Mouse (Mus musculus) lung, embryonic 16.5 days (tissue): ENCODE results near the gene Tbc1d17. TPM values are rescaled to one million over a fixed set of nuclear protein-coding genes. Genes with fewer than 3 reads are reported as not detected.

Source experiments
- ATAC-seq: fragments of 200-750 bp; cut with Nextera tagmentation; 2 replicates; pipeline ENCODE4 v1.8.0; 2017; ENCODE audit warnings: low read depth, mild to moderate bottlenecking, moderate library complexity
- H3K27ac ChIP-seq: fragments of 300-500 bp; sonication (generic); 2 replicates; pipeline ENCODE4 v1.5.1; 2014; ENCODE audit warnings: mild to moderate bottlenecking, control low read depth, low read length
- H3K27me3 ChIP-seq: fragments of 300-500 bp; sonication (generic); 2 replicates; pipeline ENCODE4 v1.6.1; 2014; ENCODE audit warnings: low read depth, low read length, mixed read lengths; ENCODE audit not compliant: control insufficient read depth, insufficient read depth
- H3K36me3 ChIP-seq: fragments of 300-500 bp; sonication (generic); 2 replicates; pipeline ENCODE4 v1.6.1; 2014; ENCODE audit warnings: low read length; ENCODE audit not compliant: control insufficient read depth, insufficient read depth
- H3K4me1 ChIP-seq: fragments of 300-500 bp; sonication (generic); replicated peaks from 2 replicates; pipeline ENCODE4 v1.6.1; 2014; ENCODE audit warnings: low read length, mixed read lengths; ENCODE audit not compliant: control insufficient read depth, insufficient read depth
- H3K4me2 ChIP-seq: fragments of 300-500 bp; sonication (generic); 2 replicates; pipeline ENCODE4 v1.6.1; 2014; ENCODE audit warnings: low read depth, low read length, control low read depth
- H3K4me3 ChIP-seq: fragments of 300-500 bp; sonication (generic); 2 replicates; pipeline ENCODE4 v1.5.1; 2014; ENCODE audit warnings: mild to moderate bottlenecking, low read length, control low read depth
- H3K9ac ChIP-seq: fragments of 300-500 bp; sonication (generic); 2 replicates; pipeline ENCODE4 v1.6.1; 2014; ENCODE audit warnings: low read length, control low read depth
- H3K9me3 ChIP-seq: fragments of 300-500 bp; sonication (generic); 2 replicates; pipeline ENCODE4 v1.6.1; 2016; ENCODE audit warnings: low read length; ENCODE audit not compliant: control insufficient read depth
- WGBS: fragments of 180-500 bp; shearing (Covaris S2); extraction: QIAGEN DNeasy Blood & Tissue Kit; methylation state at CpG from one replicate; pipeline ENCODE4 v1.1.7; 2014; 5-methylcytosine and 5-hydroxymethylcytosine counted together
- polyA plus RNA-seq: library from polyadenylated mRNA; unstranded; fragments of >200 nt; fragmentation: Nextera tagmentation; extraction: Ambion mirVana; gene quantifications from 2 replicates; pipeline ENCODE4 v1.2.1, GENCODE M21; 2015

Tbc1d17 gene
- polyA plus RNA-seq, 1 experiment from 2014 or later: 84.4 TPM

DNA sequence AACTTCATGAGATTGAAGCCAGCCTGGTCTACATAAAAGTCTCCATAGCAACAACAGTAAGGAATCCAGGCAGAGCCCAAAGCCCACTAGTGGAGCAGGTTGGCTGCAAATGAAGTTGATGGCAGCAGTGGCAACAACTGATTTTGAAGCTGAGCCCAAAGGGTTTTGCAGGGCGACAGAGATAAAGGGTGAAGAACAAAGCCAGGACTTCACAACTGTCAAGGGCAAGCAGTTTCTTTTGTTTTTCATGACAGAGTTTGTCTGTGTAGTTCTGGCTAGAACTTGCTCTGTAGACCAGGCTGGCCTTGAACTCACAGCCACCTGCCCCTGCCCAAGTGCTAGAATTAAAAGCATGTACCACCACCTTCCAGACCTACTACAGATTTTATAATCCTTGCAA, 22.3 kb upstream of the Tbc1d17 start:
- Histone ChIP-seq H3K4me2 (no peak overlapping the region), H3K4me3 (no peak overlapping the region), H3K9me3 (no peaks in the 10 kb centered on the region), H3K4me1 (peaks cover 35% of the 10 kb centered on the region), H3K9ac (no peak overlapping the region), H3K27ac (no peak overlapping the region), H3K36me3 (no peaks in the 10 kb centered on the region), H3K27me3 (no peaks in the 10 kb centered on the region)
- WGBS: 82% methylated on average over 1 of the region's 1 CpGs
- no peak for ATAC-seq

DNA sequence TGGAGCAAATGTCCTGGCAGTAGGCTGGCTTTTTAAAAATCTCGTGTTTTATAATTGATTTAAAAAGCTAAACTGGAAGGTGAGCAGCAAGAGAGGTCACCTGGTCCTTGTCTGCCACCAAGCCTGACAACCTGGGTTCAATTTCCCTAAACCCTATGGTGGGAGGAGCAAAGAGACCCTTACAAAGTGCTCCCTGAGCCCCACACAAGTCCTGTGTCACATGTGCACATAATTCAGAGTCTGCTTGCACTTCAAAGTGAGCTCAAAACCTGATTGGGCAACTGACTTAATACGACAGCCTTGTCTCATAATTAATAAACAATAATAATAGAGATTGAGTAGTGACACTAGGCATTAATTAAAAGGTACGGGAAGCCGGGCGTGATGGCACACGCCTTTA, 21.7 kb upstream of the Tbc1d17 start:
- Histone ChIP-seq H3K27ac (peak overlapping the region; percentile 100), H3K27me3 (no peaks in the 10 kb centered on the region), H3K9ac (peak overlapping the region; percentile 100), H3K4me1 (peaks cover 40% of the 10 kb centered on the region), H3K4me2 (peak overlapping the region; percentile 65), H3K4me3 (peak overlapping the region; percentile 96), H3K9me3 (no peaks in the 10 kb centered on the region), H3K36me3 (0 out of 2 replicates have a peak, but pooled peaks cover 2% of the 10 kb centered on the region)
- WGBS: 80% methylated on average over 6 of the region's 6 CpGs
- no peak for ATAC-seq

DNA sequence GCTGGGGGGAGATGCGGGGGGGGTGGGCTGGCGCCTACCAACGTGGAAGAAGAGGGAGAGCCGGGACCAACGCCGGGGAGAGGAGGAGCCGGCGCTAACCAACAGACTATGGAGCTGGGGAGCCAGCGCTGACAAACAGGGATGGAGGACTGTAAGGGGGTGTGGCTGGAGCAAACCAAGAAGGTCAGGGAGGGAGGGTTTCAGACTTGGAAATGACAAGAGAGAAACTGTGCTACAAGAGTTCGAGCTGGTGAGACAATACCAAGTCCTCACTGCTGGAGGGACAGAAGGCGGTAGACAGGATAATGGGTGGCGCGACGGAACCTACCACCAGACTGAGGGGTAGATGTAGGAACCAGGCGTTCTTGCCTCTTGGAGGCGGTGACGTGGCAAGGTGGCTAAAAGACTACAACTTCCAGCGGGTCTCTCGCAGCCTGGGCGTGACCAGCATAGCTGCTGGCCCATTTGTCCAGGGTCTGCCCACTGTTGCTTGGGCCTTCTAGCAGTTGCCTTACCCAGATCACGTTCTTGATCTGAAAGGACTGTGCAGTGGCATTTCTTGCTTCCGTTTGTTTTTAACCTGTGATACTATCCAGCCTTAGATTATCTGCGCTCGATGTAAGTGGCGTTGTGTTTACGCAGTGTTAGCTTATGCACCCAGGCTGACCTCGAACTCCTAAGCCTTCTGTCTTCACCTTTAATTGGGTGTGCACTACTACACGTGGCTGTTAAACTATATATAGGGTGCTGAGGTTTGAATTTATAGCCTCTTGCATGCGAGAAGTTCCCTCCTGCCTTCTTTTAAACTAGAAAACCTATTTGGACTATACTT, 21.0 kb upstream of the Tbc1d17 start, which contains the start of gene Ptov1:
Gene Ptov1 (minus strand): TSS at position 92 of the 832 bp plus-strand sequence.
- H3K27me3 ChIP-seq: no peaks in the 10 kb centered on the region
- peak; percentile 92 for ATAC-seq
- H3K4me1 ChIP-seq: peaks cover 47% of the 10 kb centered on the region
- H3K9ac ChIP-seq: peak within 1 kb of the TSS; percentile 100
- H3K27ac ChIP-seq: peak within 1 kb of the TSS; percentile 100
- peak within 1 kb of the TSS; percentile 96 for H3K4me3 ChIP-seq
- 2% methylated on average over 29 of the region's 29 CpGs for WGBS
- H3K36me3 ChIP-seq: peaks cover 8% of the 10 kb centered on the region
- no peaks in the 10 kb centered on the region for H3K9me3 ChIP-seq
- peak within 1 kb of the TSS; percentile 65 for H3K4me2 ChIP-seq

DNA sequence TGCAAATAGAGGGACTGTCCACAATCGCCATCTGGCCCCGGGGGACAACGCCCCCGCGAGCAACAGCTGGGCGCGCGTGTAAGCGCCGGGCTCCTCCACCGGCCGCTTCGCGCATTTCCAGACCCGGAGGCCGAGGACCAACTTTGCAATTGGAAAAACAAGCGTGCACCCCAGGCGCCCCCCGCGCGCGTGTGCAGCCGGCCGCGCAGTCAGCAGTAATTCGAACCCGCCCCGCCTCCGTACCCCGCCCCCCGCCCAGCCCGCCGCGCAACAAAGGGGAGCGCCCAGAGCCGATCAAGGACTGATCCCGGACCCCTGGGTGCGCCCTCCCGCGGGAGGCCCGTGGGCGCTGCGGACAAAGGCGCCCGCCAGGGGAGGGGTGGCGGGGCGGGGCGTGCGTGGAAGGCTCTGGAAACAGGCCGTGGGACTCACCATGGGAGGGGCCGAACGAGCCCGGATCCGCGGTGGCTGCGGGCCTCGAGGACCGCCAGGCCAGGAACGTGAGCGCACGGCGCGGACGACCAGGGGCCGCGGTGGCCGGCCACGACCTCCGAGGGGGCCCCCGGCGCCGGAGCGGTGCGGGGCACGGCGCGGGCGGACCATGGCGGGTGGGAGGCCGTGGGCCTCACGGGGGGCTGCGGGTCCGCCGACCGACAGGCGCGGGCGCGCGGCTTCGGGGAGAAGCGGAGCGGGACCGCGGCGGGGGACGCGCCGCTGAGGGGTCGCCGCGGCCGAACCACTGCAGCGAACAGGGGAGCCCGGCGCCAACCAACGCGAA, 20.2 kb upstream of the Tbc1d17 start:
- Histone ChIP-seq H3K4me1 (peaks cover 52% of the 10 kb centered on the region), H3K27me3 (no peaks in the 10 kb centered on the region), H3K9ac (peak overlapping the region; percentile 100), H3K4me2 (peak overlapping the region; percentile 65), H3K36me3 (peaks cover 16% of the 10 kb centered on the region), H3K4me3 (peak overlapping the region; percentile 96), H3K27ac (peak overlapping the region; percentile 100), H3K9me3 (no peaks in the 10 kb centered on the region)
- ATAC-seq: peak; percentile 65
- WGBS: under 1% methylated on average over 81 of the region's 108 CpGs

DNA sequence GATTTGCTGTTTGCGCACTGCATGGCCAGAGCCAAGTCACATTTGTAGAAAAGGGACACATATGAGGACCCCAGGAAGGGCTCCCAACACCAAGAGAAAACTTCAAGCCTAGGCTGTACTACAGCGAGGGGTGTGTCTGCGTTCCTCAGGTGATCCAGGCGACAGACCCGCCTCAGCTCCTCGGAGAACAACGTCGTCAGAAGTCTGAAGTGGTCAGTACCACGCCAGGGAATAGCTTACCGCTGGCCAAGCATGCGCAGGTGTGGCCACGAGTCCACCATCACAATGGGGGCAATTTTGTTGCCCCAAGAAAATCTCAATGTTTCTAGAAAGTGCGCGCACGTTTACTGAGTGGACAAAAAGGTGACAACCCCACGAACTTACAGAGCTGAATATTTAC, 19.6 kb upstream of the Tbc1d17 start:
- peaks cover 23% of the 10 kb centered on the region for H3K36me3 ChIP-seq
- peak overlapping the region; percentile 96 for H3K4me3 ChIP-seq
- peaks cover 52% of the 10 kb centered on the region for H3K4me1 ChIP-seq
- H3K9ac ChIP-seq: peak overlapping the region; percentile 100
- no peaks in the 10 kb centered on the region for H3K27me3 ChIP-seq
- peak; percentile 13; the same call in 1 of the 2 replicates for ATAC-seq
- H3K4me2 ChIP-seq: peak overlapping the region; percentile 65
- H3K27ac ChIP-seq: peak overlapping the region; percentile 100
- H3K9me3 ChIP-seq: no peaks in the 10 kb centered on the region
- 3% methylated on average over 16 of the region's 16 CpGs for WGBS

DNA sequence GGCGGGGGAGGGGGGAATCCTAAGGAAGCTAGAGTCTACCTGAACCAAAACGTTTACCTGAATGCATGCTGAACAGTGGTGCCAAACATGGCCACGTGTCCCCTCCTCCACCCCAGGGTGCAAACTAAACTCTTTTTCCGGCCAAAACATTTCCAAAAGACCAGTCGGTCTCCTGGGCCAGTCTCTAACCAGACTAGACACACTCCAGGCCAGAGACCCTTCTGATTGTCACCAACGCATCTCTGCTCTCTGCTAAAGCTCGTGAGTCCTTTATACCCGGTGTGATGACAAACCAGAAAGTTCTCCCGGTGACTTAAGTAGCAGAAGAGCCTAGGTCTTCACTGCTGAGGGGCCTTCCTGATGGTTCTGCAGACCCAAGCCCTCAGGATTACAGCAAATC, 18.9 kb upstream of the Tbc1d17 start:
- H3K9me3 ChIP-seq: no peaks in the 10 kb centered on the region
- 20% methylated on average over 9 of the region's 9 CpGs for WGBS
- no peak for ATAC-seq
- no peaks in the 10 kb centered on the region for H3K27me3 ChIP-seq
- H3K36me3 ChIP-seq: peaks cover 29% of the 10 kb centered on the region
- H3K4me3 ChIP-seq: peak overlapping the region; percentile 96
- peak overlapping the region; percentile 100 for H3K9ac ChIP-seq
- H3K4me1 ChIP-seq: peaks cover 47% of the 10 kb centered on the region
- peak overlapping the region; percentile 65 for H3K4me2 ChIP-seq
- peak overlapping the region; percentile 70 for H3K27ac ChIP-seq

DNA sequence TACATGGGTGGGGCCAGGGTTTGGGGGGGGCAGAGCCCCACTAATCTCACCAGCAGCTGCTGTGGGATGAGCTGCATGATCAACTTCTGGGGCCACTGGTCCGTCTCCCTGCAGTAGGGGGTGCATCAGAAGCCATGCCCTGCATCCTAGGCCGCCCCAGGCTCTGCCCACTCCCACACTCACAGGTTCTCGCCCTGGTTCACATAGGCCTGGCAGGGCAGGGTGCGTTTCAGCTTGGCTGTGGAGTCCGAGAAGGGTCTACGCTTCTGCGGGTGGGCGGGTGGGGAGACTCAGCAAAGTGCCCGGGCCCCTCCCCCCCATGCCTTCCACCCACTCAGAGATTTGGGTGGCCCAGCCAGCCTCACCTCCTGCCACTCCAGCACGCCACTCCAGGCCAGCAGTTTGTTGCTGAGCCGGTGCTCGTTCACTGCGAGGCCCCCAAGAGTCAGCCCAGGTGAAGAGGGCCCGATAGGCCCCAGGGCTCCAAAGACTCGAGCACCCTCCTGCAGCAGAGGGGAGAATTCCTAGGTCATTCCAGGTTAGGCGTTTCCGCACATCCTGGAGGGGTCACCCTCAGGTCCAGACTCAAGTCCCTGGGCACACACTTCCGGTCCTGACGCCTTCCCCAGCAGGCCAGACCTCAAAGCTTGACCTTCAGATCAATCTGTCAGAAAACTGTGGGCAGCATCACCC, 18.3 kb upstream of the Tbc1d17 start:
- Histone ChIP-seq H3K27me3 (no peaks in the 10 kb centered on the region), H3K36me3 (peaks cover 35% of the 10 kb centered on the region), H3K27ac (peak overlapping the region; percentile 70), H3K9ac (peak overlapping the region; percentile 100), H3K4me1 (peaks cover 47% of the 10 kb centered on the region), H3K4me2 (peak overlapping the region; percentile 65), H3K9me3 (no peaks in the 10 kb centered on the region), H3K4me3 (peak overlapping the region; percentile 96)
- no peak for ATAC-seq
- 33% methylated on average over 19 of the region's 19 CpGs for WGBS

DNA sequence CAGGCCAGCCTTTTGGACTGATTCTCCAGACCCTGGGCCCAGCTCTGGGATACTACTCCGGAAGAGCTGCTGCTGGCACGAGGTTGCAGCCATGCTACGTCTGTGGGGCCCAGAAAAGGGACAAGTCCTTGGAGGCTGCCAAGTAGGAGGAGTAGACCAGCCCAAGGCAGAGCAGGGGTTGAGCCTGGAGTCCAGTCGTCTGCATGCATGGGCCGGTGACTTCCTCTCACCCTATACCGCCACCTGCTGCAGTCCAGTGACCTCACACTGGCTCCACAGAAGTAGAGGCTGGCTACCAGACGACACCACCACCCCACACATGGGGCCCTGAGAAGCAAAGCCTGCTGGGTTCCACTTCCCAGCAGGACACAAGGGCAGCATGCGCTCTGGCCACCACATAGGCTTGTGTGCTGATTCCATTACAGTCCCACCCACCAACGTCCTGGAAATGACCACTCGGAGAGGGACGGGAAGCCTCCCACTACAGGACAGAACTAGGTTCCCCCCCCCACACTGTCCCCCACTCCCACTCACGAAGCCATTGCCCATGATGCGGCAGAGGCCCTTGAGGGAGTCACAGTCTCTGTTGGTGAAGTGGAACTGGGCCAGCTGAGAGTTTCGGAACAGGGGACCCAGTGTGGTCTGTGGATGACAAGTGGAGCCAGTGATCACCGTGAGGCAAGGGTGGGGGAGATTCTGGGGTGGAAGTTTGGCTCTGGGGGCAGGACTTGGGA, 17.6 kb upstream of the Tbc1d17 start:
- Histone ChIP-seq H3K9ac (peak overlapping the region; percentile 100), H3K4me1 (peaks cover 47% of the 10 kb centered on the region), H3K27me3 (no peaks in the 10 kb centered on the region), H3K4me3 (peak overlapping the region; percentile 12), H3K27ac (peak overlapping the region; percentile 70), H3K4me2 (peak overlapping the region; percentile 65), H3K9me3 (no peaks in the 10 kb centered on the region), H3K36me3 (peaks cover 35% of the 10 kb centered on the region)
- WGBS: 36% methylated on average over 15 of the region's 15 CpGs
- ATAC-seq: peak; percentile 17
